Mouse (Mus musculus) kidney, adult 9 months (tissue): ENCODE data around the gene Prss47.

ENCODE experiments used
- DNase-seq: peaks from one replicate; pipeline ENCODE4 v3.0.0; 2022

Prss47 gene

GRCm38 (mm10) chr13:65052660-65053059 lies at the start of gene Prss47:
Gene Prss47 (minus strand): TSS chr13:65052760.
- DNase-seq = no peak

- no peak for DNase-seq
Observed at GRCm38 (mm10) chr13:65101232-65101631, 48.7 kb upstream of the Prss47 start.

- DNase-seq = no peak
Observed at GRCm38 (mm10) chr13:65100678-65101077, 48.1 kb upstream of the Prss47 start.

- no peak for DNase-seq
Observed at GRCm38 (mm10) chr13:65097018-65097417, 44.5 kb upstream of the Prss47 start.

- no peak for DNase-seq
Observed at GRCm38 (mm10) chr13:65095923-65096322, 43.4 kb upstream of the Prss47 start.

- DNase-seq = no peak
Observed at GRCm38 (mm10) chr13:65069969-65070368, 17.4 kb upstream of the Prss47 start.

GRCm38 (mm10) chr13:65035057-65035456 lies 17.5 kb downstream of the Prss47 start:
- DNase-seq = peak; percentile 29

GRCm38 (mm10) chr13:65032758-65033157 lies 19.8 kb downstream of the Prss47 start, which contains the start of gene Spata31d1c:
Gene Spata31d1c (plus strand): TSS chr13:65033058.
- DNase-seq = no peak

- DNase-seq = no peak
Observed at GRCm38 (mm10) chr13:65011052-65011738, 41.4 kb downstream of the Prss47 start.

- no peak for DNase-seq
Observed at GRCm38 (mm10) chr13:65007971-65008370, 44.6 kb downstream of the Prss47 start.

- no peak for DNase-seq
Observed at GRCm38 (mm10) chr13:65006760-65007159, 45.8 kb downstream of the Prss47 start.

- no peak for DNase-seq
Observed at GRCm38 (mm10) chr13:65005414-65005813, 47.1 kb downstream of the Prss47 start.
